Mouse (Mus musculus) liver, embryonic 14.5 days (tissue): ENCODE data around the gene Calr.

ENCODE experiments used
- CTCF ChIP-seq: IDR thresholded peaks from 2 replicates; pipeline ENCODE4 v1.5.1; 2016; ENCODE audit warnings: antibody characterized with exemption, low read depth, control low read depth
- EP300 ChIP-seq: IDR thresholded peaks from 2 replicates; pipeline ENCODE4 v1.6.1; 2016; ENCODE audit warnings: antibody characterized with exemption, low read depth

DNA sequence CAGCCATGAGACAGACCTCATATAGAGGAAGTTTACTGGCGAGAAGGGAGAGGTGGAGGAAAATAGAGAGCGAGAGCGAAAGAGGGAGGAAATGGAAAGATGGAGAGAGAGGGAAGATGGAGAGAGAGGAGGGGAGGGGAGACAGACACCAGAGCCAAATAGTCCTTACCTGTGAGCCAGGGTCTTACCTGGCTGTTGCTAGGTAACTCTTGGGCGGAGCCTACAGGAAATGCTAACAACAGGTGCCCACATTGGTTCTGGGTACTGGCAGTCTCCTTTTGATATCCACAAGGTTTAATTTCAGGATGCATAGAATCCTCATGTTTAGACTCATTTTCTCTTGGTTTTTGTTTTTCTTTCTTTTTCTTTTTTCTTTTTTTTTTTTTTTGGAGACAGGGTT, 26.3 kb upstream of the Calr start:
- TF ChIP-seq EP300 (no peak), CTCF (no peak)
